Mouse (Mus musculus): ENCODE data around the gene Map4.
"Not testable (repeated sequence)": the region's sequence is repeated elsewhere in the genome, so short reads cannot be mapped to it uniquely, and the experiment has no call there.

The Map4 gene

DNA sequence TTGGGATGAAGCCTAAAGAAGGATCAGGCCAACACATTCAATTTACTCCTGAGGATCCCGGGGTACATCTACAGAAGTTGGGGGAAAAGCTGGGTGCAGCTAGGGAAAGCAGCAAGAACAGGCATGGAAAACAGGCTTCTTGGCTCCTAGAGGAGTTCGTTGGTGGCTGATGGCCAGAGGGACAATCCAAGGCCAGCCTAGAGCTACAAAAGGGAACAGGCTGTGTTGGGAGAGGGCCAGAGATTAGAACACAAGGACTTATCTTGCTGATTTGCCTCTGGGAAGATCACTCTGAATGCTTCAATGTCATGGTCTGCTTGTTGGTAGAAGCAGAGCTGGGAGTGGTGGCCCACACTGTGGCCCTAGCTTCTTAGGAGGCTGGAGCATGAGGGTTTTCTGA is 13.3 kb upstream of the Map4 start:
- no peak for DNase-seq (ENCODE audit: low spot score in 2 of 2)

DNA sequence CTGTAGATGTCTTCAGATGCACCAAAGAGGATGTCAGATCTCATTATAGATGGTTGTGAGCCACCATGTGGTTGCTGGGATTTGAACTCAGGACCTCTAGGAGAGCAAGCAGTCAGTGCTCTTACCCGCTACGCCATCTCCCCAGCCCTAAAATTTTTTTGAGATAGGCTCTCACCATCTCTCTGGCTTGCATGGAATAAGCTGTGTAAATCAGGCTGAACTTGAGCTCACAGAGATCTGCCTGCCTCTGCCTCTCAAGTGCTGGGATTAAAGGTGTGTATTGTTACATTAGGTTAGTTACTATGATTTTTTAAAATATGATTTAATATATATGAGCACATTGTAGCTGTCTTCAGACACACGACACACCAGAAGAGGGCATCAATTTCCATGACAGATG is 2.1 kb upstream of the Map4 start:
- no peak for DNase-seq (ENCODE audit: low spot score in 2 of 2)

DNA sequence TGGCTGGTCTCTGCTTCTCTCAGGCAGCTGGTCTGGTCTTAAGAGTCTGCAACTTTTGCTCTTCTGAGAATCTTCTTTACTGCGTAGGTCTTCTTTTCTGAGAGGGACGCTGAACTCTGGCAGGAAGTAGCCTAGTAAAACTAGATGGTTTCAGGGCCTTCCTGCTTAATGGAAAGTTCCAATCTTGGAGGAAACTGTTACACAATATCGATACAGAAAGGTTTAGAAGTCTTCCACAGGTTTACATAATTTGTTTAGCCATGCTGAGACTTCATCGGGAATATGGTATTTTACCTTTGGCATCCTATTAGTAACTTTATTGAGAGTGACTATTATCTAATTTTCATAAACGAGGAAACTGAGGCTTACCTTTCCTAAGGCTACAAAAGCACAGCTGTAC is 1.2 kb upstream of the Map4 start:
- DNase-seq (ENCODE audit: low spot score in 2 of 2), result no peak

DNA sequence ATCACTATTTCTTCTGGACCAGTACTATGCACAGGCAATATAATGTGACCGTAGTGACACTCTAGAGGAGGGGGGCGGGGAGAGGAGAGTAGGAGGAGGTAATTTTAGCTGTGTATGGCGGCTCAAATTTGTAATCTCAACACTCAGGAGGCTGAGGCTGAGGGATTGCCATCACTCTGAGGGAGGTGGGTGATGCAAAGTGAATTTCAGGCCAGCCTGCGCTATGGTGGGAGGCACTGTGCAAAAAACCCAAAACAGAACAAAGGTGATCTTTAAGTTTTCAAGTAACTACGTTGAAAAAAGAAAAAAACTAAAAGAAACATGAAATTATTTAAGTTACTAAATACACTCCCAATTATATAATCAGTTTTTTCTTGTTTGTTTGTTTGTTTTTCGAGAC is 508 bp upstream of the Map4 start:
- DNase-seq (ENCODE audit: low spot score in 2 of 2), result no peak

GRCm38 (mm10) chr9:109932361-109932755 is 1.1 kb downstream of the Map4 start:
- DNase-seq (ENCODE audit: low spot score in 2 of 2), result peak in 1 of 2 experiments; percentile 26

GRCm38 (mm10) chr9:109932756-109933375 is 1.6 kb downstream of the Map4 start:
- DNase-seq (ENCODE audit: low spot score in 2 of 2), result peak; percentile 54 to 58

DNA sequence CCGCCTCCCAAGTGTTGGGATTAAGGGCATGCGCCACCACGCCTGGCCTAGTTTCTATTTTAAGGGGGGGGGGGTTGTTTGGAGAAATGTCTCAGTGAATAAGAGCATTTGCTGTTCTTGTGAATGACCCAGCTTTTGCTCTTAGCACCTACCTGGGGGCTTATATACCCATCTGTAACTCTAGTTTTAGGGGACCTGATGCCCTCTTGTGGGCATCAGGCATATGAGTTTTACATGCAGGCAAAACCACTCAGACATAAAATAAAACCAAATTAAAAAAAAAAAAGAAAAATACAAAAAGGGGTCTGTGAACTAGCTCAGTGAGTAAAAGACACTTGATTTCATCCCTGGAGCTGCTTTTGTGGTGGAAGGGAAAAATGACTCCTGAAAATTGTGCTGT is 8.1 kb downstream of the Map4 start:
- DNase-seq (ENCODE audit: low spot score in 2 of 2), result no peak

DNA sequence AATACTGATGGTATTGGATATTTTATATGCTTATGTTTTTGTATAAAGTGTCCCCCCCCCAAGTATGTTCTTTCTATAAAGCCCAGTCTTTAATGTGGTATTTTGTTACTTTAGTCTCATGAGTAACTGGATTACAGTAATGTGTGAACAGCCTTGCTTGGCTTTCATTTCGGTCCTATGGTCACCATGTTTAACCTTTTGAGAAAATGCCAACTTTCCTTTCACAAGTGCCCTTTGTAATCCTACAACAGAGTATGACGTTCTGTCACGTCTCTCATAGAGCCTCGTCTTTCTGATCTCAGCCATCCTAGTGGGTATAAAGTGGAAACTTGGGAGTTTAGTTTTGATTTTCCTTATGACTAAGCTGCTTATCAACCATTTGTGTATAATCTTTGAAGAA is 11.5 kb downstream of the Map4 start:
- no peak for DNase-seq (ENCODE audit: low spot score in 2 of 2)

- no peak for DNase-seq (ENCODE audit: low spot score in 2 of 2)
These were observed 13.5 kb downstream of the Map4 start for GRCm38 (mm10) chr9:109944712-109945111.

DNA sequence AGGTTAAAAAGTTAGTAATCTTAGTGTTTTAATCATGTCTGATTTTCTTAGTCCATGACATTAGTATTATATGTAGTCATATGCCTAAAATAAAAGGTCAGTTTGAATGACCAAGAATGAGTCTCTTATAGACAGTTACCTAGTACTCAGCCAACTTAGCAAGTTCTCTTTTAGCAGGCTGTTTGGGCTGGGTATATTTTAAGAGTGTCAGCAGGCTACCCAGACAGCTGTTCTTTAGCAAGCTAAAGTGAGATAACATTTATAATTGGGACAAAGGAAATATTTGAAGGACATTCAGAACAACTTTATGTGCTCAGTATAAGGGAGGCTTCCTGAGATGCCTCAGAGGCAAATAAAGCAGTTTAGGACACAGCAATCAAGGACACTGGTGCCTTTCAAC is 17.3 kb downstream of the Map4 start:
- DNase-seq (ENCODE audit: low spot score in 2 of 2), result no peak

DNA sequence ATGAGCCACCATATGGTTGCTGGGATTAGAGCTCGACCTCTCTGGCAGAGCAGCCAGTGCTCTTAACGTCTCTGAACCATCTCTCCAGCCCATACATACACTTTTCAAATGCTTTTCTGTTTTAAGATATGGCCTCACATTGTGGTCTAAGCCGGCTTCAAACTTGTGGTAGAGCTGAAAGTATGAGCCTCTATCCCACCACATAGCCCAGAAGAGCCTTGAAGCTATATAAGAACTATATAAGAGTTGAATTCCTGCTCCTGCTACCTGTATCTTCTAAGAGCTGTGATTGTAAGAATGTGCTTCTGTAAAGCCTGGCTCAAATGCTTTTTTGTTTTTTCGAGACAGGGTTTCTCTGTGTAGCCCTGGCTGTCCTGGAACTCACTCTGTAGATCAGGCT is 18.5 kb downstream of the Map4 start:
- DNase-seq (ENCODE audit: low spot score in 2 of 2), result no peak

DNA sequence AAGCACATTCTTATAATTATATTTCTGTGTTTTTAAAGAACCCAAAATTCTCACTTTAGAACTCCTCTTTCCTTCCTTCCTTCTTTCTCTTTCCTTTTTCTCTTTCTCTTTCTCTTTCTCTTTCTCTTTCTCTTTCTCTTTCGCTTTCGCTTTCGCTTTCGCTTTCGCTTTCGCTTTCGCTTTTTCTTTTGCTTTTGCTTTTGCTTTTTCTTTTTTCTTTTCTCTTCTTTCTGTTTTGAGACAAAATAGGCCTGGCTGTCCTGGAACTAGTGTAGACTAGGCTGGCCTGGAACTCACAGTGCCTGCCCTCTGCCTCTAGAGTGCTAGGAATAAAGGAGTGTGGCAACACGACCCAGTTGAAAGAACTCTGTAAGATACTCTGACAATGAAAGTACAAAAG is 22.3 kb downstream of the Map4 start:
- no peak for DNase-seq (ENCODE audit: low spot score in 2 of 2)

- no peak for DNase-seq (ENCODE audit: low spot score in 2 of 2)
These were observed 23.4 kb downstream of the Map4 start for GRCm38 (mm10) chr9:109954631-109955030.

DNA sequence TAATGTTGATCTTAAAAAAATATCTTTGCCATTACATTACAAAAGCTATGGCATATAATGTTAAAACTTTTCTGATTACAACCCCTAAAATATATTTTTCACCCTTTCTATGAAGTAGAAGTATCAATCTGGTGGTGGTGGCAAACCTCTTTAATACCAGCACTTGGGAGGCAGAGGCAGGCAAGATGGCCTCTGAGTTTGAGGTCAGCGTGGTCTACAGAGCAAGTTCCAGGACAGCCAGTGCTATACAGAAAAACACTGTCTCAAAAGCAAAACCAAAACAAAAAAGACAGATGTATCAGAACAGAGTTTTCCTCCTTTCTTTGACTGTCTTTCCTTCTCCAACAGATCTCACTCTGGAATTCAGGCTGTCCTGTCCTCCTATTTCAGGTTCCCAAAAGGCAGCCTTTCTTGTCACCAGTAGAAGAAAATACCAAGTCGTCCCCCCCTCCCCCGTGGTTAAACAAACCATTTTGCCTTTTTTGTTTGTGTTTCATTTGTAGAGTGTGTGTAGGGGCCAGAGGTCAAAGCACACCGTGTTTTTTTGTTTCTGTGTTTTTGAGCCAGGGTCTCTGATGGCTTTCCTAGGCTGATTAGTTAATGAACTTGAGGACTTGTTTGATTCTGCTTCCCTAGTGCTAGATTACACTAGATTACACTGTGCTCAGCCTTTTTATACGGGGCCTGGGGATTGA is 28.3 kb downstream of the Map4 start:
- DNase-seq (ENCODE audit: low spot score in 2 of 2), result no peak

DNA sequence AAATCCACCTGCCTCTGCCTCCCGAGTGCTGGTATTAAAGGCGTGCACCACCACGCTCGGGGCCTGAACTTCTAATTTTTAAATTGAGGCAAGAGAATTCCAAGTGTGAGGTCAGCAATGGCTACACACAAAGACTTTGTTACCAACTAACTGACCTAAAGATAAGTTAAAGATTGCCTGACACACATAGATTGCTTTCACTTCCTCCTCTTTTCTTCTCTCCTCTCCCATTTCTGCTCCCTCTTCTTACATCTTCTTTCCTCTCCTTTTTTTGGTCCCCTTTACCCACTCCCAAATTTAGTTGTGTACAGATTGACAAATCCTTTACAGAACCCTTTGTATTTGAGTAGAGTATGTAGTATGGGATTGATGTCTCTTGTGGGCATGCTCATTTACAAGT is 29.3 kb downstream of the Map4 start:
- DNase-seq (ENCODE audit: low spot score in 2 of 2), result no peak

DNA sequence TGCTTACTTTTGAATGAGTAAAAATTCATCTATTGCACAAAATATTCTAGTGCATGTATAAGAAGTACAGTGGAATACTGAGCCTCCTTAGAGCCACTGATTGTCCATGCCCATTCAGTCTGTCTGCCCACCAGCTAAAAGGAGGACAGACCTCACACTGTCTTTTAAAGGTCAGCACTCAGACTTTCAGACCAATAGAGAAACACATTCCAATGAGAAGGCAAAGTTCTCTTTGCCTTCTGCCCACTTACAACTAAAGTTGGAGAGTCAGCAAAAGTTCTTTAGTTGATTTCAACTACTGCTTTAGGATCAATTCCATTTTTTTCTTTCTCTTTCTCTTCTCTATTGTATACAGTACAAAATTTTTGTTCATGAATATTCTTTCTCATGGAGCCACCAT is 33.5 kb downstream of the Map4 start:
- DNase-seq (ENCODE audit: low spot score in 2 of 2), result no peak

DNA sequence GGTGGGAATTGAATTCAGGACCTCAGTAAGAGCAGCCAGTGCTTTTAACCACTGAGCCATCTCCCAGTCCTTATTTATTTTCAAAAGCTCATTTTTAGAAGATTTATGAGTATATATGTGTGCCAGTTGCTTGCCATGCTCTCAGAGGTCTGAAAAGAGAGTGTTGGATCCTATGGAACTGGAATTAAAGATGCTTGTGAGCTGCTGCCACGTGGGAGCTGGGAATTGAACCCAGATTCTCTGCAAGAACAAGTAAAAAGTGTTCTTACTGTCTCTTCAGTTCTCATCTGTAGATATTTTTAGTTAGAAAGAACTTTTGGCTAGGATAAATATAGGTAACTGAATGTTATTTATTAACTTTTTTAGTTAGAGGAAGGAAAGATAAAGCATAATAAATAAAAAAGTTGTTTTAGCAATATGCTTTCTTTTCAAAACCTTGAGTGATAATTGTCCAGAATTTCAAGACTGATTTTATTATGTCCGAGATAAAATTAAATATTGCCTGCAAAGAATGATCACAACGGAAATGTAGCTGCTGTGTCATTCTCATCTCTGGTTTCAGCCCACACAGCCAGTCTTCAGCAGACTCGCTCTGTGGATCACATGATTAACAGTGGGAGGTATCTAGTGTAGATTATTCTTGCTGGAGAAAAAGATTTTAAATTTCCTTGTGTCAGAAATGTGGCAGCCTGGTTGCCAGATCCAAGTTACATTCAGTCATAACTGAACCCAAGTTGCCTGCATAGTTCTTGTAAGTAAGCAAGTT is 37.3 kb downstream of the Map4 start:
- peak in 1 of 2 experiments; percentile 10 for DNase-seq (ENCODE audit: low spot score in 2 of 2)

- DNase-seq (ENCODE audit: low spot score in 2 of 2), result no peak
These were observed 37.9 kb downstream of the Map4 start for GRCm38 (mm10) chr9:109969181-109969580.

GRCm38 (mm10) chr9:109969792-109970336 is 38.6 kb downstream of the Map4 start:
- DNase-seq (ENCODE audit: low spot score in 2 of 2), result no peak

GRCm38 (mm10) chr9:109971711-109972110 is 40.5 kb downstream of the Map4 start:
- not testable (repeated sequence) for DNase-seq (ENCODE audit: low spot score in 2 of 2)

GRCm38 (mm10) chr9:109980223-109980622 is 49.0 kb downstream of the Map4 start:
- not testable (repeated sequence) for DNase-seq (ENCODE audit: low spot score in 2 of 2)

- DNase-seq (ENCODE audit: low spot score in 2 of 2), result peak; percentile 79 to 81
These were observed 54.2 kb downstream of the Map4 start for GRCm38 (mm10) chr9:109985416-109985815.

GRCm38 (mm10) chr9:109989084-109989483 is 57.8 kb downstream of the Map4 start:
- peak in 1 of 2 experiments; percentile 22 for DNase-seq (ENCODE audit: low spot score in 2 of 2)

All from right cerebral cortex, adult 2 months (tissue).